7 mouse cellular contexts compared by ENCODE assay signal in genomic region chr5:139149006-139149672, GRCm38 (mm10). TPM values are rescaled to one million over a fixed set of nuclear protein-coding genes. Genes with fewer than 3 reads are reported as not detected.
DNase-seq lines count a peak whose midpoint lies in the region; ATAC-seq and TF ChIP-seq lines count a peak whose summit lies in the region.

No protein-coding gene starts in this region.

- ATAC-seq in lung, postnatal 0 days = peak; percentile 65
- peak; percentile 49 for ATAC-seq in embryonic facial prominence, embryonic 14.5 days (ENCODE audit: low read depth)
- peak; percentile 76 for ATAC-seq in intestine, embryonic 16.5 days

- H3K36me3 ChIP-seq in lung, postnatal 0 days (ENCODE audit: insufficient read depth, low read length) = 0 out of 2 replicates have a peak, but pooled peaks cover 4% of the 10 kb centered on the region
- peaks cover 17% of the 10 kb centered on the region for H3K36me3 ChIP-seq in embryonic facial prominence, embryonic 14.5 days (ENCODE audit: control insufficient read depth, insufficient read depth, low read length)
- H3K36me3 ChIP-seq in intestine, embryonic 16.5 days (ENCODE audit: control insufficient read depth, insufficient read depth, low read length) = peaks cover 3% of the 10 kb centered on the region
- peaks cover 4% of the 10 kb centered on the region for H3K36me3 ChIP-seq in myocyte (ENCODE audit: control insufficient read depth, insufficient read depth)

- H3K9ac ChIP-seq in lung, postnatal 0 days (replicated peaks; ENCODE audit: low read depth) = no peak overlapping the region
- H3K9ac ChIP-seq in embryonic facial prominence, embryonic 14.5 days (ENCODE audit: low read depth, low read length) = 0 out of 2 replicates have a peak overlapping the region, but pooled peaks have one; percentile 34
- peak overlapping the region; percentile 57 for H3K9ac ChIP-seq in intestine, embryonic 16.5 days (ENCODE audit: low read depth, low read length)

- H3K4me3 ChIP-seq in lung, postnatal 0 days (ENCODE audit: low read depth, low read length) = peak overlapping the region; percentile 82
- peak overlapping the region; percentile 96 for H3K4me3 ChIP-seq in embryonic facial prominence, embryonic 14.5 days (ENCODE audit: low read depth, low read length)
- peak overlapping the region; percentile 92 for H3K4me3 ChIP-seq in intestine, embryonic 16.5 days (ENCODE audit: low read length)
- H3K4me3 ChIP-seq in myocyte = peak overlapping the region; percentile 31

- H3K27ac ChIP-seq in lung, postnatal 0 days (ENCODE audit: low read length) = peak overlapping the region; percentile 72
- H3K27ac ChIP-seq in embryonic facial prominence, embryonic 14.5 days (replicated peaks; ENCODE audit: low read depth, low read length) = 0 out of 2 replicates have a peak overlapping the region, but pooled peaks have one; percentile 25
- H3K27ac ChIP-seq in intestine, embryonic 16.5 days (ENCODE audit: low read length) = peak overlapping the region; percentile 68

- no peak for TF ChIP-seq CTCF in lung, postnatal 0 days (IDR thresholded peaks at IDR 0.05)

- H3K4me1 ChIP-seq in lung, postnatal 0 days (ENCODE audit: insufficient read depth, low read depth, low read length) = 0 out of 2 replicates have a peak, but pooled peaks cover 7% of the 10 kb centered on the region
- H3K4me1 ChIP-seq in embryonic facial prominence, embryonic 14.5 days (ENCODE audit: control insufficient read depth, insufficient read depth, low read length) = peaks cover 13% of the 10 kb centered on the region
- H3K4me1 ChIP-seq in intestine, embryonic 16.5 days (ENCODE audit: control insufficient read depth, insufficient read depth, low read length) = peaks cover 15% of the 10 kb centered on the region

- peaks cover 8% of the 10 kb centered on the region for H3K79me2 ChIP-seq in myocyte (ENCODE audit: control insufficient read depth, insufficient read depth)

- no peaks in the 10 kb centered on the region for H3K9me3 ChIP-seq in lung, postnatal 0 days (ENCODE audit: low read length)
- no peaks in the 10 kb centered on the region for H3K9me3 ChIP-seq in embryonic facial prominence, embryonic 14.5 days (ENCODE audit: control insufficient read depth, low read length)
- no peaks in the 10 kb centered on the region for H3K9me3 ChIP-seq in intestine, embryonic 16.5 days (ENCODE audit: control insufficient read depth, low read length)

- no peaks in the 10 kb centered on the region for H3K27me3 ChIP-seq in lung, postnatal 0 days (replicated peaks; ENCODE audit: insufficient read depth, low read length)
- H3K27me3 ChIP-seq in embryonic facial prominence, embryonic 14.5 days (replicated peaks; ENCODE audit: control insufficient read depth, insufficient read depth, low read length) = no peaks in the 10 kb centered on the region
- H3K27me3 ChIP-seq in intestine, embryonic 16.5 days (replicated peaks; ENCODE audit: control insufficient read depth, insufficient read depth, low read length) = no peaks in the 10 kb centered on the region
- H3K27me3 ChIP-seq in myocyte (ENCODE audit: control insufficient read depth, insufficient read depth, insufficient read length) = no peaks in the 10 kb centered on the region

- 21% methylated on average over 11 of the region's 11 CpGs for WGBS in lung, postnatal 0 days
- 26% methylated on average over 11 of the region's 11 CpGs for WGBS in embryonic facial prominence, embryonic 14.5 days
- 23% methylated on average over 11 of the region's 11 CpGs for WGBS in intestine, embryonic 16.5 days

- no peak overlapping the region for H3ac ChIP-seq in myocyte (ENCODE audit: control insufficient read depth, insufficient read length)

- peak; percentile 39 for TF ChIP-seq POLR2A in myocyte (IDR thresholded peaks at IDR 0.05; ENCODE audit: insufficient read length, low read depth)

- peak overlapping the region; percentile 54 for H3K4me2 ChIP-seq in lung, postnatal 0 days (replicated peaks; ENCODE audit: low read depth, low read length)
- H3K4me2 ChIP-seq in embryonic facial prominence, embryonic 14.5 days (ENCODE audit: low read depth, low read length) = peak overlapping the region; percentile 89
- peak overlapping the region; percentile 53 for H3K4me2 ChIP-seq in intestine, embryonic 16.5 days (ENCODE audit: low read depth, low read length)
- H3K4me2 ChIP-seq in myocyte (ENCODE audit: low read depth) = peak overlapping the region; percentile 80

- no peak for DNase-seq in lung, postnatal 0 days (ENCODE audit: low spot score)
- DNase-seq in lung, postnatal 14 days = no peak
- no peak for DNase-seq in embryonic facial prominence, embryonic 14.5 days (ENCODE audit: low spot score)
- no peak for DNase-seq in adrenal gland, postnatal 4 days (ENCODE audit: low spot score in 2 of 2)
- DNase-seq in retina, embryonic 14.5 days (ENCODE audit: low spot score) = no peak

- TF ChIP-seq EP300 in lung, postnatal 0 days (IDR thresholded peaks at IDR 0.05) = no peak

TF ChIP-seq in myocyte, 11 proteins besides CTCF, POLR2A, EP300 and RAD21:
- TF ChIP-seq E2F4 (IDR thresholded peaks at IDR 0.05; ENCODE audit: insufficient read depth) (no peak), TCF12 (IDR thresholded peaks at IDR 0.05; ENCODE audit: insufficient read depth, poor library complexity, severe bottlenecking) (no peak), MYOG (IDR thresholded peaks at IDR 0.05; ENCODE audit: control insufficient read depth in 1 of 3, insufficient read depth in 1 of 3, insufficient read length in 2 of 3, low read depth in 2 of 3) (peak in 1 of 3 experiments; percentile 48), TCF3 (IDR thresholded peaks at IDR 0.05; ENCODE audit: insufficient read length, low read depth) (no peak), MYOD1 (IDR thresholded peaks at IDR 0.05; ENCODE audit: control insufficient read depth in 1 of 3, insufficient read length in 2 of 3, low read depth in 2 of 3) (peak in 2 of 3 experiments; percentile 74 to 79), POLR2AphosphoS2 (IDR thresholded peaks at IDR 0.05; ENCODE audit: insufficient read length, low read depth) (no peak), REST (IDR thresholded peaks at IDR 0.05; ENCODE audit: insufficient read depth, insufficient read length) (no peak)

RNA-seq across cellular contexts. Expression of gene Prkar1b, which starts 0.7 kb away (rescaled TPM):
- polyA plus RNA-seq in lung, postnatal 0 days (2015; fragmentation: Nextera tagmentation; extraction: Ambion mirVana) = 14.4 and 16.5 TPM in 2 replicates
- 22.8 and 26.1 TPM in 2 replicates for polyA plus RNA-seq in embryonic facial prominence, embryonic 14.5 days (2014; fragmentation: Nextera tagmentation; extraction: Ambion mirVana)
- polyA plus RNA-seq in intestine, embryonic 16.5 days (2015; fragmentation: Nextera tagmentation; extraction: Ambion mirVana) = 22.7 and 23.6 TPM in 2 replicates
- 1.3 TPM for polyA plus RNA-seq in myocyte (2012; fragmentation: generic; extraction: Trizol)
- total RNA-seq in adrenal gland, postnatal 4 days (2021) = 10 to 100 TPM; 23.1 to 31.3 TPM

RNA-seq across cellular contexts. Expression of gene Dnaaf5, which starts 0.9 kb away (rescaled TPM):
- 2.7 and 2.8 TPM in 2 replicates for polyA plus RNA-seq in lung, postnatal 0 days (2015; fragmentation: Nextera tagmentation; extraction: Ambion mirVana)
- polyA plus RNA-seq in embryonic facial prominence, embryonic 14.5 days (2014; fragmentation: Nextera tagmentation; extraction: Ambion mirVana) = 5.2 and 5.8 TPM in 2 replicates
- 2.4 and 4.7 TPM in 2 replicates for polyA plus RNA-seq in intestine, embryonic 16.5 days (2015; fragmentation: Nextera tagmentation; extraction: Ambion mirVana)
- polyA plus RNA-seq in myocyte (2012; fragmentation: generic; extraction: Trizol) = 26.3 TPM
- 10 to 100 TPM; 15.8 to 16.1 TPM for total RNA-seq in adrenal gland, postnatal 4 days (2021)

RNA-seq across cellular contexts. Expression of gene Sun1, which starts 51.3 kb away (rescaled TPM):
- polyA plus RNA-seq in lung, postnatal 0 days (2015; fragmentation: Nextera tagmentation; extraction: Ambion mirVana) = 35.1 and 37.6 TPM in 2 replicates
- 56.3 and 59.5 TPM in 2 replicates for polyA plus RNA-seq in embryonic facial prominence, embryonic 14.5 days (2014; fragmentation: Nextera tagmentation; extraction: Ambion mirVana)
- polyA plus RNA-seq in intestine, embryonic 16.5 days (2015; fragmentation: Nextera tagmentation; extraction: Ambion mirVana) = 36.6 and 38.8 TPM in 2 replicates
- 65.5 TPM for polyA plus RNA-seq in myocyte (2012; fragmentation: generic; extraction: Trizol)
- 10 to 100 TPM; 78.5 to 81.6 TPM for total RNA-seq in adrenal gland, postnatal 4 days (2021)

Comparison
In these comparisons a context has a peak if more than half of its experiments do, and no peak if none do; other contexts are left out.
1. H3K4me3 ChIP-seq: peak in every context shown above with its lines; median percentile 96 in embryonic facial prominence, embryonic 14.5 days; 92 in intestine, embryonic 16.5 days; 82 in lung, postnatal 0 days; 31 in myocyte.